In genomic region chr14:77926718-77927117, GRCm38 (mm10) we compare ENCODE assay signal across 10 mouse cellular contexts. TPM values are rescaled to one million over a fixed set of nuclear protein-coding genes. Genes with fewer than 3 reads are reported as not detected.
A peak's percentile ranks its signal among the peaks of the same experiment; 100 is the strongest.
DNase-seq lines count a peak whose midpoint lies in the region; ATAC-seq and TF ChIP-seq lines count a peak whose summit lies in the region.
"Had no signal": no experiment of that assay in that cellular context is flagged by ENCODE, and none has a peak within 500 bp of the region (broad histone marks: within the 10 kb centered on the region; RNA-seq: fewer than 3 reads in every experiment).

No protein-coding gene starts in this region.

- in situ Hi-C loops in Patski (cut with MboI; ENCODE audit: low pct_unique_long_range_greater_than_20kb) = loop anchor here (5.0 kb wide), 1 partner anchor 874 kb away; no protein-coding TSS in a partner anchor

- H3K9ac ChIP-seq in limb, embryonic 11.5 days (ENCODE audit: low read length) = no peak overlapping the region
- H3K9ac ChIP-seq: heart, embryonic 15.5 days had no signal

- no peak overlapping the region for H3K4me2 ChIP-seq in limb, embryonic 11.5 days (ENCODE audit: low read depth, severe bottlenecking)
- H3K4me2 ChIP-seq: heart, embryonic 15.5 days had no signal

- no peaks in the 10 kb centered on the region for H3K4me1 ChIP-seq in limb, embryonic 11.5 days (ENCODE audit: control insufficient read depth, insufficient read depth, low read length)
- peaks cover 4% of the 10 kb centered on the region; the same call in 1 of the 2 replicates for H3K4me1 ChIP-seq in limb, embryonic 10.5 days
- H3K4me1 ChIP-seq in forebrain, embryonic 10.5 days = no peaks in the 10 kb centered on the region

- CTCF ChIA-PET in Patski (lab: Charles Lee) = interaction anchor here (0.7 to 2.6 kb wide), 4 partner anchors 15 to 891 kb away, joined by 3 to 18 read pairs (median 3); partner anchors contain the start of gene Ccdc122

- TF ChIP-seq CTCF in Patski (IDR thresholded peaks at IDR 0.05) = peak; percentile 77

- no peaks in the 10 kb centered on the region for H3K36me3 ChIP-seq in limb, embryonic 11.5 days (ENCODE audit: control insufficient read depth, insufficient read depth, low read length)
- H3K36me3 ChIP-seq in limb, embryonic 10.5 days = no peaks in the 10 kb centered on the region
- H3K36me3 ChIP-seq in forebrain, embryonic 10.5 days (replicated peaks) = no peaks in the 10 kb centered on the region
- H3K36me3 ChIP-seq: heart, embryonic 15.5 days had no signal

- 44% methylated on average over 3 of the region's 3 CpGs for WGBS in limb, embryonic 11.5 days
- 55% methylated on average over 3 of the region's 3 CpGs for WGBS in limb, embryonic 10.5 days
- WGBS in forebrain, embryonic 10.5 days = 46% methylated on average over 3 of the region's 3 CpGs

- H3K4me3 ChIP-seq in limb, embryonic 11.5 days (ENCODE audit: low read depth, low read length) = no peak overlapping the region
- H3K4me3 ChIP-seq in limb, embryonic 10.5 days = no peak overlapping the region
- no peak overlapping the region for H3K4me3 ChIP-seq in forebrain, embryonic 10.5 days
- H3K4me3 ChIP-seq: heart, embryonic 15.5 days; megakaryocyte, embryonic 14.5 days had no signal

- H3K27me3 ChIP-seq in limb, embryonic 11.5 days (ENCODE audit: control insufficient read depth, insufficient read depth, low read length) = no peaks in the 10 kb centered on the region
- H3K27me3 ChIP-seq in limb, embryonic 10.5 days (ENCODE audit: low read depth, poor library complexity, severe bottlenecking) = no peaks in the 10 kb centered on the region
- peaks cover 8% of the 10 kb centered on the region for H3K27me3 ChIP-seq in Patski
- no peaks in the 10 kb centered on the region for H3K27me3 ChIP-seq in forebrain, embryonic 10.5 days (ENCODE audit: poor library complexity, severe bottlenecking)
- H3K27me3 ChIP-seq: heart, embryonic 15.5 days had no signal

- H3K9me3 ChIP-seq in limb, embryonic 11.5 days (ENCODE audit: control insufficient read depth, low read length) = no peaks in the 10 kb centered on the region
- no peaks in the 10 kb centered on the region for H3K9me3 ChIP-seq in limb, embryonic 10.5 days (replicated peaks)
- no peaks in the 10 kb centered on the region for H3K9me3 ChIP-seq in forebrain, embryonic 10.5 days
- H3K9me3 ChIP-seq: heart, embryonic 15.5 days; megakaryocyte, embryonic 14.5 days had no signal

- no peak overlapping the region for H3K27ac ChIP-seq in limb, embryonic 11.5 days (replicated peaks; ENCODE audit: low read depth, low read length)
- H3K27ac ChIP-seq in limb, embryonic 10.5 days = no peak overlapping the region
- no peak overlapping the region for H3K27ac ChIP-seq in forebrain, embryonic 10.5 days
- H3K27ac ChIP-seq: heart, embryonic 15.5 days had no signal

- DNase-seq in frontal cortex, postnatal 14 days (ENCODE audit: low spot score in 2 of 2) = no peak
- DNase-seq in limb, embryonic 11.5 days (ENCODE audit: low spot score) = peak; percentile 66
- DNase-seq in limb, embryonic 10.5 days (ENCODE audit: low spot score) = no peak
- DNase-seq in Patski (ENCODE audit: low read depth, low spot score) = no peak
- peak; percentile 40 for DNase-seq in embryo, embryonic 9.5 days (ENCODE audit: extremely low spot score)
- DNase-seq in forebrain, embryonic 10.5 days (ENCODE audit: extremely low spot score, low spot score) = no peak

- ATAC-seq in frontal cortex, adult (ENCODE audit: low TSS enrichment) = peak; percentile 78
- ATAC-seq in limb, embryonic 11.5 days (ENCODE audit: insufficient number of reproducible peaks, low FRiP score, low TSS enrichment, low read depth) = no peak
- no peak for ATAC-seq in Patski
- 0 out of 2 replicates have a peak, but pooled peaks have one; percentile 36 for ATAC-seq in megakaryocyte, adult 5-6 weeks (ENCODE audit: poor library complexity, severe bottlenecking)

- POLR2A ChIA-PET in Patski (lab: Charles Lee) = interaction anchor here (0.6 kb wide), 1 partner anchor 523 kb away, joined by 4 read pairs; no protein-coding TSS in a partner anchor

RNA-seq across cellular contexts. Expression of gene Epsti1, which starts 22.7 kb away (rescaled TPM):
- 0.08 and 0.44 TPM in 2 replicates for polyA plus RNA-seq in limb, embryonic 11.5 days (2014; fragmentation: Nextera tagmentation; extraction: Ambion mirVana)
- 0.08 TPM in 1 of 2 replicates, not detected in the other for polyA plus RNA-seq in limb, embryonic 10.5 days (2016; fragmentation: Nextera tagmentation; extraction: Ambion mirVana)
- not detected for polyA plus RNA-seq in Patski (2021)
- 78.9 and 93.9 TPM in 2 replicates for total RNA-seq in megakaryocyte, adult 5-6 weeks (2015)
- total RNA-seq in megakaryocyte, adult 5-6 weeks (2017) = 204 and 218 TPM in 2 replicates
- not detected in 2 replicates for polyA plus RNA-seq in forebrain, embryonic 10.5 days (2016; fragmentation: Nextera tagmentation; extraction: Ambion mirVana)

RNA-seq across cellular contexts. Expression of gene Dnajc15, which starts 51.8 kb away (rescaled TPM):
- 117 and 119 TPM in 2 replicates for polyA plus RNA-seq in limb, embryonic 11.5 days (2014; fragmentation: Nextera tagmentation; extraction: Ambion mirVana)
- 118 and 131 TPM in 2 replicates for polyA plus RNA-seq in limb, embryonic 10.5 days (2016; fragmentation: Nextera tagmentation; extraction: Ambion mirVana)
- 69.6 TPM for polyA plus RNA-seq in Patski (2021)
- total RNA-seq in megakaryocyte, adult 5-6 weeks (2015) = 79.2 and 108 TPM in 2 replicates
- total RNA-seq in megakaryocyte, adult 5-6 weeks (2017) = 62.0 and 70.3 TPM in 2 replicates
- 119 and 127 TPM in 2 replicates for polyA plus RNA-seq in forebrain, embryonic 10.5 days (2016; fragmentation: Nextera tagmentation; extraction: Ambion mirVana)

Comparison
In these comparisons a context has a peak if more than half of its experiments do, and no peak if none do; other contexts are left out.
1. DNase-seq: peak in limb, embryonic 11.5 days (single experiment) and embryo, embryonic 9.5 days (single experiment); none in frontal cortex, postnatal 14 days (0 of 2), limb, embryonic 10.5 days (single experiment), Patski (single experiment) and forebrain, embryonic 10.5 days (single experiment).
2. ATAC-seq: peak in frontal cortex, adult (single experiment) and megakaryocyte, adult 5-6 weeks (single experiment); none in limb, embryonic 11.5 days (single experiment) and Patski (single experiment).